Mouse (Mus musculus) C2C12 (cell line): ENCODE data around the gene E030030I06Rik. TPM values are rescaled to one million over a fixed set of nuclear protein-coding genes. Genes with fewer than 3 reads are reported as not detected.
"Not testable (repeated sequence)": the region's sequence is repeated elsewhere in the genome, so short reads cannot be mapped to it uniquely, and the experiment has no call there.

Experiments used
- H3K27me3 ChIP-seq: one replicate; pipeline ENCODE4 v1.6.1; 2011; ENCODE audit not compliant: control insufficient read depth, insufficient read depth, insufficient read length
- H3K36me3 ChIP-seq: one replicate; pipeline ENCODE4 v1.6.1; 2011; ENCODE audit not compliant: control insufficient read depth, insufficient read depth
- H3K4me3 ChIP-seq: one replicate; pipeline ENCODE4 v1.5.1; 2011; ENCODE audit warnings: mild to moderate bottlenecking, control low read depth; ENCODE audit not compliant: poor library complexity, insufficient read depth, severe bottlenecking
- H3K79me2 ChIP-seq: one replicate; pipeline ENCODE4 v1.6.1; 2011; ENCODE audit not compliant: control insufficient read depth, insufficient read depth
- H3K79me3 ChIP-seq: one replicate; pipeline ENCODE4 v1.6.1; 2011; ENCODE audit warnings: low read depth, control low read depth
- H3ac ChIP-seq: one replicate; pipeline ENCODE3; 2011; ENCODE audit warnings: low read depth; ENCODE audit not compliant: control insufficient read depth, insufficient read length
- CEBPB ChIP-seq: IDR thresholded peaks from one replicate; pipeline ENCODE4 v1.6.1; 2011; ENCODE audit warnings: low read depth, mild to moderate bottlenecking, control low read depth, moderate library complexity
- CTCF ChIP-seq: IDR thresholded peaks from one replicate; pipeline ENCODE4 v1.5.1; 2011; ENCODE audit not compliant: control insufficient read depth, insufficient read depth, insufficient read length
- FOSL1 ChIP-seq: IDR thresholded peaks from one replicate; pipeline ENCODE4 v1.8.0; 2011; ENCODE audit warnings: mild to moderate bottlenecking, low read length; ENCODE audit not compliant: poor library complexity, insufficient read depth, severe bottlenecking
- MAX ChIP-seq: IDR thresholded peaks from one replicate; pipeline ENCODE4 v1.6.1; 2011; ENCODE audit warnings: mild to moderate bottlenecking, control low read depth
- MYOD1 ChIP-seq: IDR thresholded peaks from one replicate; pipeline ENCODE4 v1.6.1; 2011; ENCODE audit warnings: low read depth; ENCODE audit not compliant: control insufficient read depth, insufficient read length
- MYOG ChIP-seq: IDR thresholded peaks from one replicate; pipeline ENCODE4 v1.6.1; 2011; ENCODE audit not compliant: control insufficient read depth, insufficient read length; ENCODE audit errors: extremely low read depth
- USF1 ChIP-seq: IDR thresholded peaks from one replicate; pipeline ENCODE4 v1.6.1; 2011; ENCODE audit warnings: low read depth, mild to moderate bottlenecking, control low read depth, moderate library complexity
- polyA plus RNA-seq: library from polyadenylated mRNA; unstranded; fragments of >200 nt; fragmentation: generic; extraction: Trizol; gene quantifications from one replicate; pipeline ENCODE4 v1.2.1, GENCODE M21; 2012; ENCODE audit warnings: missing spikeins

Gene E030030I06Rik
- polyA plus RNA-seq, 1 experiment = 5.5 TPM

DNA sequence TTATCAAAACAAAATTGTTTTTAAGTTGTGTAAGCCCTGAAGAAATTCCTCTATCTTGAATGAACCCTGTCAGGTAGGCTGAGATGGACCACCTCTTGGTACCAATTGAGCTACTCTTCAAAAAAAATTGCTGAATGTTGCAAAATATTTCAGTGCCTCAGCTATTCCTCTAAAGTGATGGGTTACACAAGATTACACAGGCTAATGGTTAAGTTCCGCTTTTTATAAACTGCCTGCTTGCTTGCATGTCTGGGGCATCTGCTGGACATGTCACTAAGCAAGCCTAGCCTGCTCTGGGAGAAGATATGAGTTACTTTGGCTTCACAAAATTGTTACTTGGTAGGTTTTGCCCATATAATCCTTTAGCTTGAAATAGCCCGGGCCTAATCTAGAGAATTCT is 78.9 kb downstream of the E030030I06Rik start:
- no peaks in the 10 kb centered on the region for H3K36me3 ChIP-seq
- no peak for TF ChIP-seq USF1
- no peak for TF ChIP-seq CEBPB
- TF ChIP-seq MAX = no peak
- TF ChIP-seq MYOD1 = no peak
- TF ChIP-seq MYOG = no peak
- no peak for TF ChIP-seq CTCF
- TF ChIP-seq FOSL1 = no peak
- no peaks in the 10 kb centered on the region for H3K79me3 ChIP-seq
- H3K79me2 ChIP-seq = no peaks in the 10 kb centered on the region
- H3K27me3 ChIP-seq = peaks cover 3% of the 10 kb centered on the region
- no peak overlapping the region for H3K4me3 ChIP-seq
- H3ac ChIP-seq = no peak overlapping the region

DNA sequence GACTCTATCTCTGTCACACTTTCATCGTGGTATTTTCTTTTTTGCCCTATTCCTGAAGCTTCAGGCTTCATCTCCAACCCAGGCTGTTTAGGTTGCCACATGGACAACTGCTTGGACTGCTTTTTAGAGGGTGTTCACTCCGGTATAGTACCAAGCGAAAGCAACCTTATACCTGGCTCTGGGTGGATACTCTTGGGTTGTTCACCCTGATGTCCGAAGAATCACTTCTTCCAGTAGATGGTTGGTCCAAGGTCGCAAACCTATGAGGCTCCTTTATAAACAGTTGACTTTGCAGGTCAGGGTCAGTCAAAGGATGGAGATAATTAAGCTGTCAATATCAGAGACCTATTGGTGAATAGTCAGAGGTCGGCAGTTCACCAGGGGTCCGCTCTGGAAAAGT is 81.1 kb downstream of the E030030I06Rik start, which contains the start of gene 4930444G20Rik:
TSS of gene 4930444G20Rik (minus strand) at position 101 of the 400 bp plus-strand sequence.
- not testable (repeated sequence) for H3K27me3 ChIP-seq, H3K79me2 ChIP-seq

More for the DNA sequence above, 81.1 kb downstream of the E030030I06Rik start, which contains the start of gene 4930444G20Rik:
- H3K4me3 ChIP-seq, H3K79me3 ChIP-seq, H3ac ChIP-seq, H3K36me3 ChIP-seq: not testable (repeated sequence)

Other genes with a start within 250 kb of the E030030I06Rik start
- not detected for gene 4930444G20Rik, start 81.2 kb downstream of the E030030I06Rik start, polyA plus RNA-seq
- gene Raet1e, start 9.3 kb upstream of the E030030I06Rik start, polyA plus RNA-seq = 15.0 TPM
- 0.32 TPM for gene H60b, start 9.3 kb upstream of the E030030I06Rik start, polyA plus RNA-seq
- gene Raet1d, start 211.3 kb upstream of the E030030I06Rik start, polyA plus RNA-seq = 7.4 TPM